Mouse (Mus musculus) kidney, adult 2 months (tissue): ENCODE data around the gene Clpsl2. TPM values are rescaled to one million over a fixed set of nuclear protein-coding genes. Genes with fewer than 3 reads are reported as not detected.

ENCODE experiments used
- DNase-seq: peaks from one replicate; pipeline ENCODE4 v3.0.0; 2021
- H3K27ac ChIP-seq: fragments of 200-500 bp; 2 replicates; pipeline ENCODE4 v1.5.1; 2012; ENCODE audit warnings: low read depth, low read length, control low read depth, inconsistent platforms; ENCODE audit not compliant: insufficient read depth
- H3K27me3 ChIP-seq: fragments of 200-500 bp; replicated peaks from 2 replicates; pipeline ENCODE4 v1.6.1; 2012; ENCODE audit warnings: mild to moderate bottlenecking, moderate library complexity, low read length, inconsistent platforms; ENCODE audit not compliant: control insufficient read depth, insufficient read depth
- H3K36me3 ChIP-seq: fragments of 200-500 bp; 2 replicates; pipeline ENCODE4 v1.6.1; 2012; ENCODE audit warnings: mild to moderate bottlenecking, moderate library complexity, low read length, inconsistent platforms; ENCODE audit not compliant: control insufficient read depth, insufficient read depth
- H3K4me1 ChIP-seq: fragments of 200-500 bp; 2 replicates; pipeline ENCODE4 v1.6.1; 2011; ENCODE audit warnings: low read length; ENCODE audit not compliant: control insufficient read depth, insufficient read depth
- H3K4me3 ChIP-seq: fragments of 200-500 bp; 2 replicates; pipeline ENCODE4 v1.5.1; 2011; ENCODE audit warnings: mild to moderate bottlenecking, low read depth, low read length, control low read depth; ENCODE audit not compliant: insufficient read depth
- CTCF ChIP-seq: fragments of 200-500 bp; conservative IDR thresholded peaks from 2 replicates; pipeline ENCODE4 v1.5.1; 2011; ENCODE audit warnings: low read depth, mild to moderate bottlenecking, control low read depth, low read length, moderate library complexity, mixed read lengths; ENCODE audit not compliant: insufficient read depth, insufficient read length
- POLR2A ChIP-seq: fragments of 200-500 bp; IDR thresholded peaks from one replicate; pipeline ENCODE4 v1.6.1; 2011; ENCODE audit warnings: low read depth, low read length, control low read depth
- WGBS: fragments of 180-500 bp; shearing (Covaris S2); methylation state at CpG from one replicate; pipeline ENCODE4 v1.1.7; 2018; 5-methylcytosine and 5-hydroxymethylcytosine counted together
- polyA plus RNA-seq: library from polyadenylated mRNA; depleted of rRNA; stranded (reverse); fragments of >200 nt; gene quantifications from 2 replicates; pipeline ENCODE4 v1.2.3, GENCODE M21; 2012; rRNA removed

Clpsl2 gene
- polyA plus RNA-seq, 1 experiment: not detected

DNA sequence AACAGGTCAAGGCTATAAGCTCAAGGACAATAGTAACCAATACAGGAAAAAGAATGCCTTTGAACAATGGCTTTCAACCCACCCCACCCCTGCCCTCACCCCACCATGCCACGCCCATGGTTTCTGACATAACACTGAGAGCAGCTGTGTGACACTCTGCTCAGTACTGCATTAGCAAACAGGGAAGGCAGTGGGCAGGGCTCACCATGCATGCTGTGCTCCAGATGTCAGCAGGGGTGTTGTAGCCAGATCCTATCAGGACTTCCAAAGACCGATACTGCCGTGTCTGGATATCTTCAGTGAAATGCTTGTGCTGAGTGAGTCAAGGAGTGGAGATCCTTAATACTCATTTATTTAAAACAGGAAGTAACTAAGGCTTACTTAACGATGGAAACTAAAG is 44.8 kb downstream of the Clpsl2 start:
- H3K36me3 ChIP-seq: peaks cover 8% of the 10 kb centered on the region
- no peak overlapping the region for H3K27ac ChIP-seq
- WGBS: 78% methylated on average over 4 of the region's 4 CpGs
- H3K4me3 ChIP-seq: no peak overlapping the region
- DNase-seq: no peak
- TF ChIP-seq POLR2A (no peak), CTCF (no peak)
- H3K4me1 ChIP-seq: no peaks in the 10 kb centered on the region
- no peaks in the 10 kb centered on the region for H3K27me3 ChIP-seq

- Histone ChIP-seq H3K4me1 (no peaks in the 10 kb centered on the region), H3K36me3 (peaks cover 10% of the 10 kb centered on the region), H3K4me3 (no peak overlapping the region), H3K27me3 (no peaks in the 10 kb centered on the region), H3K27ac (no peak overlapping the region)
- TF ChIP-seq CTCF (no peak), POLR2A (no peak)
- DNase-seq: no peak
- WGBS: 75% methylated on average over 5 of the region's 5 CpGs
Observed at GRCm38 (mm10) chr17:28600780-28601179, 51.6 kb downstream of the Clpsl2 start.

DNA sequence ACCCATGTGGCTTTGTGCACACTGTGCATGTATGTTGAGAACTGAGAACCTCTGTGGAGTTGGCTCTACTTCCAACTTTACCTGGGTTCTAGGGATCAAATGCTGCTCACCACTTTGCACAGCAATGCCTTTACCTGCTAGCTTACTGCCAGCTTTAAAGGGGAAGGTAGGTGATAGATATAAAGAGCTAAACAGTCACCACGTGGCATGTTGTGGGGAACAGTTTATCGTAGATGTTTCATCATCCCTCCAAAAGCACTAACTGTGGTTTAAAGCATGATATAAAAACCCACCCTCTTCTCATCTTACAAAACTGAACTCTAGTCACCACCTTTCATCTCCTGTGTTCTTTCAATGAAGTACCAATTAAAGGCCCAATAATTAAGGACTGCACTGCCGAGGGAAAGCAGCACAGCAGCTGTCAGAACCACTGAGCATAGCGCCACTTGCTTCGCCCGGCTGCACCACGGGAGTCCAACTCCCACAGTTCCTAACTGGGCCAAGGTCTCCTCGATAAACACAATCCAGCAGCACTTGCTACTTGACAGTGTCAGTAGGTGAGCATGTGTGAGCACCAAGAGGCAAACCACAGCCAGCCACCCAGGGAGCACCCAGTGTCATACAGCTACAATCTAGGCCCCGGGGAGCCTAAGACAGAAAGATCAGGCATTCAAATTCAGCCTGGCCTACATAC is 52.5 kb downstream of the Clpsl2 start:
- Histone ChIP-seq H3K27me3 (no peaks in the 10 kb centered on the region), H3K36me3 (peaks cover 8% of the 10 kb centered on the region), H3K27ac (no peak overlapping the region), H3K4me3 (no peak overlapping the region), H3K4me1 (no peaks in the 10 kb centered on the region)
- DNase-seq: peak; percentile 20
- TF ChIP-seq POLR2A: no peak
- TF ChIP-seq CTCF: no peak
- WGBS: 55% methylated on average over 9 of the region's 9 CpGs

Other genes with a start within 250 kb of the Clpsl2 start
- gene Fance, start 235.9 kb upstream of the Clpsl2 start, polyA plus RNA-seq: 11.4 and 12.1 TPM in 2 replicates
- 2,603 and 2,904 TPM in 2 replicates for gene Rpl10a, start 220.9 kb upstream of the Clpsl2 start, polyA plus RNA-seq
- 15.7 and 17.8 TPM in 2 replicates for gene Tead3, start 198.6 kb upstream of the Clpsl2 start, polyA plus RNA-seq
- gene Tulp1, start 184.2 kb upstream of the Clpsl2 start, polyA plus RNA-seq: 0.11 TPM in 1 of 2 replicates, not detected in the other
- gene Fkbp5, start 31.9 kb upstream of the Clpsl2 start, polyA plus RNA-seq: 13.4 and 14.3 TPM in 2 replicates
- gene Armc12, start 18.6 kb upstream of the Clpsl2 start, polyA plus RNA-seq: 0.20 TPM in 1 of 2 replicates, not detected in the other
- gene Clps, start 11.4 kb downstream of the Clpsl2 start, polyA plus RNA-seq: 0.35 and 2.0 TPM in 2 replicates
- 0.19 and 0.41 TPM in 2 replicates for gene Lhfpl5, start 26.2 kb downstream of the Clpsl2 start, polyA plus RNA-seq
- gene Srpk1, start 73.3 kb downstream of the Clpsl2 start, polyA plus RNA-seq: 21.5 and 21.6 TPM in 2 replicates
- 0.86 and 0.91 TPM in 2 replicates for gene Slc26a8, start 140.8 kb downstream of the Clpsl2 start, polyA plus RNA-seq
- 92.2 and 97.3 TPM in 2 replicates for gene Mapk14, start 141.9 kb downstream of the Clpsl2 start, polyA plus RNA-seq
- gene AC170998.1, start 176.7 kb downstream of the Clpsl2 start, polyA plus RNA-seq: 0.63 and 0.94 TPM in 2 replicates
- gene Mapk13, start 219.9 kb downstream of the Clpsl2 start, polyA plus RNA-seq: 10.5 and 10.9 TPM in 2 replicates